Mouse (Mus musculus): ENCODE data around the gene Tjp2.

DNA sequence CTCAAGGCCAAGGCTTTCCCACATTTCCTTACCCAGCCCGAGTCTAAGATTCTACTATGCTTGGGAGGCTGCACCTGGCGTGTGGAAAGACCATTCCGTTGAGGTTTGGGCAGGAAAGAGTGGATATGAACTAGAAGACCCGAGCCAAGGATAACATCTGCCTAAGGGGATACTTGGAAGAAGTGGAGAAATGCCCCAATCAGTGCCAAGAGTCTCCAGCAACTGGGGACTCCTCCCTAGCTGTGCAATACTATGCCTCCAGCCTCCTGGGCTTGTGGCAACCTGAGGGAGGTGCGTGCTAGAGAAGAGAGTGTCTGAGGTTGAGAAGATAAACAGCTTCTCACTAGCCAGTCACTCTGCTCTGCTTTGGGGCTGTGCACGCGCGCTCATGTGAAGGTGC, 148.9 kb downstream of the Tjp2 start:
- TF ChIP-seq POLR2A (IDR thresholded peaks at IDR 0.05; ENCODE audit: control insufficient read depth, extremely low read depth, insufficient read depth, low read length, poor library complexity) (no peak), CTCF (IDR thresholded peaks at IDR 0.05; ENCODE audit: borderline replicate concordance, control insufficient read depth, extremely low read depth, insufficient read depth, low read length, poor library complexity) (no peak)

Data from thymus, adult 2 months (tissue).